Mouse (Mus musculus) heart, postnatal 0 days (tissue): ENCODE measurements at regions not wholly inside any gene's neighbourhood (a gene's known extent, or its start where the extent isn't known, plus 50 kb on each side); places are given as distances from the start of the nearest gene placed in this dataset.

Experiments used
- CTCF ChIP-seq: IDR thresholded peaks from 2 replicates; pipeline ENCODE4 v1.5.1; 2016; ENCODE audit warnings: antibody characterized with exemption, control low read depth, low read depth
- EP300 ChIP-seq: IDR thresholded peaks from 2 replicates; pipeline ENCODE4 v1.6.1; 2016; ENCODE audit warnings: antibody characterized with exemption, low read depth

DNA sequence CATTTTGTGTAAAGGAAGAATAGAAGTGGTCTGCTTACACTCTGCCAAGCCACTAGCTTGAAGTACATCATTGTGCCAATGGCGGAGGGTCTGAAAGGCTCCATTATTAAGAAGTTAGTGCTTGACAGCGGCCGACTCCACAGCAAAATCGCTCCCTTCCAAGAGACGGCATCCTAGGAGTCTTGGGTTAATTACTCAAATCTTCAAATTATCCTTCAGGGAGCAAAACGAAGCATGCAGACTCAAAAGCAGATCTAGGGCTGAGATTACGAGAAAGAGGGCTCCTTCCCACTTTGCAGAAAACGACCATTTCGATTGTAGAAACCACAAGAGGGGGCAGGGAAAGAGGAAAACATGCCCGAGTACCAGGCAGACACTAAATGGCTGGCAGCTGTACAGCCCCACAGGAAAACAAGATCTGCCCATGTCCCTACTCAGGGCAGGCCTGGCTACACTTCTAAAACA lies 121.9 kb upstream of the Ankrd55 start:
- TF ChIP-seq CTCF (no peak), EP300 (no peak)
